Mouse (Mus musculus) liver, embryonic 15.5 days (tissue): ENCODE results near the gene Gtf2ird1. TPM values are rescaled to one million over a fixed set of nuclear protein-coding genes. Genes with fewer than 3 reads are reported as not detected.
"Not testable (repeated sequence)": the region's sequence is repeated elsewhere in the genome, so short reads cannot be mapped to it uniquely, and the experiment has no call there.

Experiments
- ATAC-seq: fragments of 200-750 bp; cut with Nextera tagmentation; 2 replicates; pipeline ENCODE4 v1.8.0; 2017; ENCODE audit warnings: moderate number of reproducible peaks, mild to moderate bottlenecking, moderate library complexity; ENCODE audit not compliant: insufficient read depth
- H3K27ac ChIP-seq: fragments of 300-500 bp; sonication (generic); replicated peaks from 2 replicates; pipeline ENCODE4 v1.5.1; 2015; ENCODE audit warnings: mild to moderate bottlenecking, inconsistent platforms
- H3K27me3 ChIP-seq: fragments of 300-500 bp; sonication (generic); 2 replicates; pipeline ENCODE4 v1.6.1; 2015; ENCODE audit warnings: mild to moderate bottlenecking, inconsistent platforms
- H3K36me3 ChIP-seq: fragments of 300-500 bp; sonication (generic); replicated peaks from 2 replicates; pipeline ENCODE4 v1.6.1; 2015; ENCODE audit warnings: moderate library complexity, mild to moderate bottlenecking, inconsistent platforms
- H3K4me1 ChIP-seq: fragments of 300-500 bp; sonication (generic); replicated peaks from 2 replicates; pipeline ENCODE4 v1.6.1; 2015; ENCODE audit warnings: inconsistent platforms
- H3K4me2 ChIP-seq: fragments of 300-500 bp; sonication (generic); 2 replicates; pipeline ENCODE4 v1.6.1; 2015; ENCODE audit warnings: moderate library complexity, mild to moderate bottlenecking, inconsistent platforms
- H3K4me3 ChIP-seq: fragments of 300-500 bp; sonication (generic); replicated peaks from 2 replicates; pipeline ENCODE4 v1.5.1; 2015; ENCODE audit warnings: mild to moderate bottlenecking, inconsistent platforms
- H3K9ac ChIP-seq: fragments of 300-500 bp; sonication (generic); 2 replicates; pipeline ENCODE4 v1.6.1; 2015; ENCODE audit warnings: moderate library complexity, mild to moderate bottlenecking, inconsistent platforms
- H3K9me3 ChIP-seq: fragments of 300-500 bp; sonication (generic); replicated peaks from 2 replicates; pipeline ENCODE4 v1.6.1; 2016; ENCODE audit warnings: inconsistent platforms
- WGBS: fragments of 180-500 bp; shearing (Covaris S2); methylation state at CpG from one replicate; pipeline ENCODE4 v1.1.7; 2015; ENCODE audit warnings: mixed read lengths; ENCODE audit not compliant: insufficient replicate concordance; 5-methylcytosine and 5-hydroxymethylcytosine counted together
- polyA plus RNA-seq: library from polyadenylated mRNA; unstranded; fragments of >200 nt; fragmentation: Nextera tagmentation; extraction: Ambion mirVana; gene quantifications from 2 replicates; pipeline ENCODE4 v1.2.1, GENCODE M21; 2015

Gtf2ird1 gene
- polyA plus RNA-seq, 1 experiment from 2014 or later: 10.2 TPM

DNA sequence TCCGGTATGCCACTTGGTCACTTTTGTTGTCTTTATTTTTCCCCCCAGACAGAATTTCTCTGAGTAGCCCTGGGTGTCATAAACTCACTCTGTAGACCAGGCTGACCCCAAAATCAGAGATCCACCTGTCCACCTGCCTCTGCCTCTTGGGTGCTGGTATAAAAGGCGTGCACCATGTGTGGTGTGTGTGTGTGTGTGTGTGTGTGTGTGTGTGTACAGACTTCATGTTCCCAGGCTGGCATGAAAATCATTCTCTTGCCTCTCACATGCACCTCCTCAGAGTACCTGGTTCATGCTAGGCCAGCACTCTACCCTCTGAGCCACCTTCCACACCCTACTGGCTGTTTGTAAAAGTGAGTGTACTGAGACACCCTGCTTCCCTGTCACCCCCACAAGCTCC, 5.8 kb upstream of the Gtf2ird1 start:
- 73% methylated on average over 2 of the region's 2 CpGs for WGBS
- no peaks in the 10 kb centered on the region for H3K36me3 ChIP-seq

GRCm38 (mm10) chr5:134460546-134460945, 4.0 kb upstream of the Gtf2ird1 start:
- 83% methylated on average over 4 of the region's 4 CpGs for WGBS
- H3K4me1 ChIP-seq: peaks cover 42% of the 10 kb centered on the region
- H3K9ac ChIP-seq: no peak overlapping the region
- H3K27ac ChIP-seq: no peak overlapping the region
- no peak for ATAC-seq
- no peaks in the 10 kb centered on the region for H3K27me3 ChIP-seq
- no peaks in the 10 kb centered on the region for H3K9me3 ChIP-seq
- no peak overlapping the region for H3K4me2 ChIP-seq
- H3K36me3 ChIP-seq: no peaks in the 10 kb centered on the region
- H3K4me3 ChIP-seq: no peak overlapping the region

More for the DNA sequence above, 5.8 kb upstream of the Gtf2ird1 start:
- H3K4me3 ChIP-seq: no peak overlapping the region
- H3K4me2 ChIP-seq: no peak overlapping the region
- H3K27ac ChIP-seq: no peak overlapping the region
- no peak for ATAC-seq
- peaks cover 40% of the 10 kb centered on the region for H3K4me1 ChIP-seq
- H3K27me3 ChIP-seq: no peaks in the 10 kb centered on the region
- no peaks in the 10 kb centered on the region for H3K9me3 ChIP-seq
- H3K9ac ChIP-seq: no peak overlapping the region

GRCm38 (mm10) chr5:134459096-134459495, 2.6 kb upstream of the Gtf2ird1 start:
- no peaks in the 10 kb centered on the region for H3K27me3 ChIP-seq
- H3K4me2 ChIP-seq: no peak overlapping the region
- H3K27ac ChIP-seq: no peak overlapping the region
- no peaks in the 10 kb centered on the region for H3K36me3 ChIP-seq
- no peak overlapping the region for H3K9ac ChIP-seq
- H3K4me1 ChIP-seq: peaks cover 44% of the 10 kb centered on the region
- 74% methylated on average over 7 of the region's 7 CpGs for WGBS
- H3K9me3 ChIP-seq: no peaks in the 10 kb centered on the region
- no peak for ATAC-seq
- H3K4me3 ChIP-seq: no peak overlapping the region

DNA sequence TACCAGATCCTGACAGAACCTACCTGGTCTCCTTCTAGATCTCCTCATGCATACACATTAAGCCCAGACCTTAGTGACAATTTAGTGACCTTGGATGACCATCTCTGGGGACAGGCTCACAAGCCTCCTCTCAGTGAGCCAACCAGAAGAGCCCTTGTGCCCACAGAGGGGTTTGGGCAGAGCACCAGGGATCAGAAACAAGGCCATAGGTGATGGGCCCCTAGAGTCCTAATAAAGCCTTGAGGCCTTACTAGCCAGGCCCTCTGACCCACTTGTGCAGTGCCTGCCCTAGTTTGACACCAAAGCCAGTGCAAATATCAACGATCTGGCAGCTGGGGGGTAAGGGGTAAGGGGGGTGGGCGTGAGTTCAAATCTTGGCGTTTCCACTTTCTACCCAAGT, 1.9 kb upstream of the Gtf2ird1 start:
- Histone ChIP-seq H3K4me1 (peaks cover 41% of the 10 kb centered on the region), H3K9me3 (no peaks in the 10 kb centered on the region), H3K27ac (no peak overlapping the region), H3K36me3 (no peaks in the 10 kb centered on the region), H3K27me3 (no peaks in the 10 kb centered on the region), H3K9ac (no peak overlapping the region), H3K4me2 (no peak overlapping the region), H3K4me3 (no peak overlapping the region)
- WGBS: 56% methylated on average over 3 of the region's 3 CpGs
- no peak for ATAC-seq

DNA sequence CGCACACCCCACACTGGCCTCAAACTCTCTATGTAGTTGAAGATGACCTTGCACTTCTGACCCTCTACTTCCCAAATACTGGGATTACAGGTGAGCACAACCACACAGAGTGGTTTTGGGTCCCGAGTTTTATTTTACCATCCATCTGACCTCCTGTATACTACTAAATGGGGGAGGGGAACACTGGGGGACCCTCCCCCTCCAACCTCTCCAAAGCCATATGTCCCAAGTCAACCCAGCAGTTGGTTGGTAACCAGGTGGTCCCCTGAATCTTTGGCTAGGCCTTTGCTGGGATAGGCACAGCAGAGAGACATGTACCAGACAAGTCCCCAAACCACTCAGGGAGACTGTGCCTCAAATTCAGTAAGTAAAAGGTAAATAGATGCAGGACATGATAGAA, 855 bp upstream of the Gtf2ird1 start:
- Histone ChIP-seq H3K9me3 (no peaks in the 10 kb centered on the region), H3K4me3 (no peak overlapping the region), H3K9ac (no peak overlapping the region), H3K36me3 (no peaks in the 10 kb centered on the region), H3K4me2 (no peak overlapping the region), H3K27me3 (no peaks in the 10 kb centered on the region), H3K27ac (no peak overlapping the region), H3K4me1 (peaks cover 36% of the 10 kb centered on the region)
- no peak for ATAC-seq
- 69% methylated on average over 2 of the region's 2 CpGs for WGBS

- Histone ChIP-seq H3K9me3 (no peaks in the 10 kb centered on the region), H3K27me3 (no peaks in the 10 kb centered on the region), H3K9ac (peak overlapping the region; percentile 69), H3K27ac (peak overlapping the region; percentile 67; the same call in 1 of the 2 replicates), H3K36me3 (0 out of 2 replicates have a peak, but pooled peaks cover 5% of the 10 kb centered on the region), H3K4me1 (peaks cover 36% of the 10 kb centered on the region), H3K4me3 (peak overlapping the region; percentile 70), H3K4me2 (peak overlapping the region; percentile 89)
- WGBS: under 1% methylated on average over 17 of the region's 17 CpGs
- peak; percentile 65 for ATAC-seq
Observed at GRCm38 (mm10) chr5:134455914-134456423, 547 bp downstream of the Gtf2ird1 start.

GRCm38 (mm10) chr5:134455186-134455895, 1.2 kb downstream of the Gtf2ird1 start:
- peak overlapping the region; percentile 70 for H3K4me3 ChIP-seq
- ATAC-seq: no peak
- H3K4me2 ChIP-seq: peak overlapping the region; percentile 89
- 0 out of 2 replicates have a peak, but pooled peaks cover 5% of the 10 kb centered on the region for H3K36me3 ChIP-seq
- H3K4me1 ChIP-seq: peaks cover 36% of the 10 kb centered on the region
- no peaks in the 10 kb centered on the region for H3K9me3 ChIP-seq
- 3% methylated on average over 21 of the region's 21 CpGs for WGBS
- no peaks in the 10 kb centered on the region for H3K27me3 ChIP-seq
- H3K9ac ChIP-seq: peak overlapping the region; percentile 69
- no peak overlapping the region for H3K27ac ChIP-seq

DNA sequence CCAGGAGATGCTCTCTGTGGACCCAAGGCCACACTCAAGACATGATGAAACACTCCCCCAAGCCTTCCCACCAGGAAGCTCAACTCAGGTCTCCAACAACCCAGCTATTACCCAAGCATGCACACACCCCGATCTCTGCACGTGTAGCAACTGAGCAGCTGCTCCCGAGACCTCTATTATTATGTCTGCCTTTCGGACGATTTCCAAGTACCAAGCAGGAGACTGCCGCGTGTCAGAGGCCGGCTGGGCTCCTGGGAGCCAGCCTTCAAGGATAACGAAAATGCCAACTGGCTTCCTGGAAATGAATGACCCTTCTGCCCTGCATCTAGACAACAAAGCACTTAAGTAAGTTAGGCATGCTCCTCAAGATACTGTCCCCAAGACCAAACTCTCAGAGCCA, 2.1 kb downstream of the Gtf2ird1 start:
- H3K27ac ChIP-seq: no peak overlapping the region
- H3K9ac ChIP-seq: no peak overlapping the region
- 78% methylated on average over 9 of the region's 9 CpGs for WGBS

DNA sequence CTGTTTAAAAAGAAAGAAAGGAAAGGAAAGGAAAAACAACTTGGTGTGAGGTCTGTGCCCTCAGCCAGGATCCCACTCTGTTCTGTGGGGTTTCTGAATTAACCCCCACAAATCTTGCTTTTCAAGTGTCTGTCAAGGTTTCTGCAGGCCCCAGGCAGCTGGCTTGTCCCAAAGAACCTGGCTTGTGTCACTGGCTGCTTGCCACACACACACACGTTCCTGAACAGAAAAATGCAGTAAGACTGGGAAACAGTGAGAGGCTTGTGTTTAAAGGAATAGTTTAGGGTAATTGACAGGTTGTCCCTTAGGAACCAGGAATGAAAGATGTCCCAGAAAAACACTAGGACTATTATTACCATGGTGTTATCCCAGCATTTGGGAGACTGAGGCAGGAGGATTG, 2.9 kb downstream of the Gtf2ird1 start:
- H3K4me2 ChIP-seq: no peak overlapping the region

More for the DNA sequence above, 2.1 kb downstream of the Gtf2ird1 start:
- ATAC-seq: no peak
- Histone ChIP-seq H3K4me1 (peaks cover 36% of the 10 kb centered on the region), H3K4me2 (peak overlapping the region; percentile 89; the same call in 1 of the 2 replicates), H3K9me3 (no peaks in the 10 kb centered on the region), H3K27me3 (no peaks in the 10 kb centered on the region), H3K4me3 (no peak overlapping the region), H3K36me3 (0 out of 2 replicates have a peak, but pooled peaks cover 5% of the 10 kb centered on the region)

DNA sequence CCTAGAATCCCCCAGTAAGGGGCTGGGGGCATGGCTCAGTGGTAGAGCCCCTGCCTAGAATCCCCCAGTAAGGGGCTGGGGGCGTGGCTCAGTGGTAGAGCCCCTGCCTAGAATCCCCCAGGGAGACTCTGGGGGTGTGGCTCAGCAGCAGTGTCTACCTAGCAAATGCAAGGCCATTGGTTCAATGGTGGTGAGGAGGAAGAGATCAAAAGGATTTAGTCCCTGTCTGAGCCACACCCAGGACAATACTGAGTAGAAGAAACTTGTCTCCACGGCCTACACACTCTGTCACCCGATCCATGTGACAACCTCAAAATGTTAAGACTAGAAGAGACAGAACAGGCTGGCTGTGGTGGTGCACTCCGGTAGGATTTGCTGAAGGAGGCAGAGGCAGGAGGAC, 9.8 kb downstream of the Gtf2ird1 start:
- not testable (repeated sequence) for H3K4me3 ChIP-seq, H3K27ac ChIP-seq, H3K9me3 ChIP-seq, H3K4me1 ChIP-seq, ATAC-seq, H3K27me3 ChIP-seq, H3K36me3 ChIP-seq, H3K4me2 ChIP-seq, H3K9ac ChIP-seq
- WGBS: 76% methylated on average over 4 of the region's 4 CpGs

More for the DNA sequence above, 2.9 kb downstream of the Gtf2ird1 start:
- no peak overlapping the region for H3K4me3 ChIP-seq
- ATAC-seq: no peak
- WGBS: 57% methylated on average over 1 of the region's 1 CpGs
- no peak overlapping the region for H3K9ac ChIP-seq
- H3K4me1 ChIP-seq: peaks cover 36% of the 10 kb centered on the region
- no peak overlapping the region for H3K27ac ChIP-seq
- H3K9me3 ChIP-seq: no peaks in the 10 kb centered on the region
- no peaks in the 10 kb centered on the region for H3K27me3 ChIP-seq
- H3K36me3 ChIP-seq: 0 out of 2 replicates have a peak, but pooled peaks cover 5% of the 10 kb centered on the region

GRCm38 (mm10) chr5:134445895-134446294, 10.6 kb downstream of the Gtf2ird1 start:
- Histone ChIP-seq H3K4me3 (no peak overlapping the region), H3K4me1 (no peaks in the 10 kb centered on the region), H3K27me3 (no peaks in the 10 kb centered on the region), H3K9ac (no peak overlapping the region), H3K9me3 (no peaks in the 10 kb centered on the region), H3K36me3 (no peaks in the 10 kb centered on the region), H3K4me2 (no peak overlapping the region), H3K27ac (no peak overlapping the region)
- no peak for ATAC-seq
- WGBS: 55% methylated on average over 10 of the region's 10 CpGs
